Mouse (Mus musculus) olfactory bulb, adult 2 months (tissue): ENCODE measurements around the gene Cep170b.

Source experiments
- CTCF ChIP-seq: fragments of 200-500 bp; IDR thresholded peaks from 2 replicates; pipeline ENCODE4 v1.5.1; 2012; ENCODE audit warnings: low read depth, mild to moderate bottlenecking, low read length, moderate library complexity; ENCODE audit not compliant: insufficient read depth
- POLR2A ChIP-seq: fragments of 200-500 bp; IDR thresholded peaks from 2 replicates; pipeline ENCODE4 v1.6.1; 2012; ENCODE audit warnings: mild to moderate bottlenecking, low read depth, low read length, moderate library complexity; ENCODE audit not compliant: insufficient read depth

DNA sequence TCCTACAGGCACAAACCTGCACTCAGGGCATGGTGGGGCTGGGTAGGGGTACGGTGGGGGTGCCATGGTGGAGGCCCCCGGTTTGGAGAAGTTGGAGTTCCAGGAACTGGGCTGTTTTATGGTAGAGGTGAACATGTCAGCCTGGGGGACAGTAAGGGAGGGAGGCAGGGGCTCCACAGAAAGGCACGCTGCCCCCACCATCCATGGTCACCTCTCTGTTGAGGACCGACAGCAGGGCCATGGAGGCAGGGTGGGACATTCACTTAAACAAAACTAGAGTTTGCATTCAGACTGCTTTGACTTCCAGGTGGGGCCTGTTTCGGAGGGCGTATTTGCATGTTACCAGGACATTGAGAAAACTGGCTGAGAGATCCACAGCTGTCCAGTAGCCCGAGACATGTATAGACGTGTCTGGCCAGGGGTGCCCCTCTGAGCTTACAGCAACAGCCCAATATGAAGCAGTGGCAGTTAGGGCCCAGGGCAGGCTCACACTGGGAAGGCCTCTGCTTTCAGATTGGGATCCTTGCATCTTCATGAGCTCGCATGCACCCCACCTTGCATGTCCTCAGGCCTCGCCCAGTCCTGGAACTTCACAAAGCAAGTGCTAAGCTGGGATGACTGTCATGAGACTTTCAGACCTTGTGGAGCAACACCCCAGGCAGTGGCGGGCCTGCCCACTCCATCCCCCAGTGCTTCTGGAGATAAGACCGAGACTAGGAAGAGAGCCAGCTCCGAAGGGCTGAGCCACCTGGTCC, 73.5 kb downstream of the Cep170b start:
- TF ChIP-seq CTCF (no peak), POLR2A (no peak)
